Mouse (Mus musculus) liver, embryonic 11.5 days (tissue): ENCODE data around the gene Ebf1. TPM values are rescaled to one million over a fixed set of nuclear protein-coding genes. Genes with fewer than 3 reads are reported as not detected.

Experiments
- ATAC-seq: fragments of 200-750 bp; cut with Nextera tagmentation; replicated peaks from 2 replicates; pipeline ENCODE4 v1.8.0; 2017; ENCODE audit warnings: moderate number of reproducible peaks, mild to moderate bottlenecking, moderate TSS enrichment, moderate library complexity; ENCODE audit not compliant: low FRiP score
- DNase-seq: peaks from one replicate; pipeline ENCODE4 v3.0.0-alpha.2; 2017; ENCODE audit warnings: low spot score
- H3K27ac ChIP-seq: fragments of 300-500 bp; sonication (generic); 2 replicates; pipeline ENCODE4 v1.5.1; 2014; ENCODE audit warnings: mild to moderate bottlenecking, low read depth, low read length, control low read depth
- H3K27me3 ChIP-seq: fragments of 300-500 bp; sonication (generic); replicated peaks from 2 replicates; pipeline ENCODE4 v1.6.1; 2014; ENCODE audit warnings: low read length, mixed read lengths; ENCODE audit not compliant: control insufficient read depth, insufficient read depth
- H3K36me3 ChIP-seq: fragments of 300-500 bp; sonication (generic); 2 replicates; pipeline ENCODE4 v1.6.1; 2014; ENCODE audit warnings: mild to moderate bottlenecking, low read length, moderate library complexity, mixed read lengths; ENCODE audit not compliant: control insufficient read depth, insufficient read depth
- H3K4me1 ChIP-seq: fragments of 300-500 bp; sonication (generic); replicated peaks from 2 replicates; pipeline ENCODE4 v1.6.1; 2014; ENCODE audit warnings: low read length, mixed read lengths; ENCODE audit not compliant: control insufficient read depth, insufficient read depth
- H3K4me2 ChIP-seq: fragments of 300-500 bp; sonication (generic); 2 replicates; pipeline ENCODE4 v1.6.1; 2014; ENCODE audit warnings: mild to moderate bottlenecking, control low read depth, moderate library complexity
- H3K4me3 ChIP-seq: fragments of 300-500 bp; sonication (generic); 2 replicates; pipeline ENCODE4 v1.5.1; 2014; ENCODE audit warnings: low read depth, low read length, control low read depth
- H3K9ac ChIP-seq: fragments of 300-500 bp; sonication (generic); 2 replicates; pipeline ENCODE4 v1.6.1; 2014; ENCODE audit warnings: low read depth, low read length, control low read depth
- H3K9me3 ChIP-seq: fragments of 300-500 bp; sonication (generic); 2 replicates; pipeline ENCODE4 v1.6.1; 2016; ENCODE audit warnings: low read length, inconsistent platforms, mixed read lengths; ENCODE audit not compliant: control insufficient read depth
- WGBS: fragments of 180-500 bp; shearing (Covaris S2); extraction: QIAGEN DNeasy Blood & Tissue Kit; methylation state at CpG from one replicate; pipeline ENCODE4 v1.1.7; 2014; 5-methylcytosine and 5-hydroxymethylcytosine counted together
- polyA plus RNA-seq: library from polyadenylated mRNA; unstranded; fragments of >200 nt; fragmentation: Nextera tagmentation; extraction: Ambion mirVana; gene quantifications from 2 replicates; pipeline ENCODE4 v1.2.1, GENCODE M21; 2014

Gene Ebf1
- polyA plus RNA-seq, 1 experiment from 2014 or later, result 0.99 TPM

DNA sequence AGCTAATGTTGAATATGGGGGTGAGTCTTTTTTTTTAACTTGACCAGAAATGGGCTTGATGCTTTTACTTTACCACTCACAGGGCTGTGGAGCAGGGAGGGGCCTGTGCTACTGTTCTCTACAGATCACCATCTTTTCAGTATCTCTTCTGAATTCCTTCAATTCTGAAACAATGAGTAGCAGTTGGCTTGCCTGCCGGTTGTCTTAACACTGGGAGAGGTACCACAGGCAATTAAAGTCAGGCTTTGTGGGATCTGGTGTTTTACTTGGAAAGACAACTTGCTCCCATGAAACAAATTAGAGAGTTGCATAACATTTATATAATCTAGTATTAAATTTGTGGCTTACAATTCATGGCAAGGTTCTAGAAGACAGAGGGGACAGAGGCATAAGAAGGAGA is 294.6 kb downstream of the Ebf1 start:
- WGBS, result 50% methylated on average over 1 of the region's 1 CpGs

DNA sequence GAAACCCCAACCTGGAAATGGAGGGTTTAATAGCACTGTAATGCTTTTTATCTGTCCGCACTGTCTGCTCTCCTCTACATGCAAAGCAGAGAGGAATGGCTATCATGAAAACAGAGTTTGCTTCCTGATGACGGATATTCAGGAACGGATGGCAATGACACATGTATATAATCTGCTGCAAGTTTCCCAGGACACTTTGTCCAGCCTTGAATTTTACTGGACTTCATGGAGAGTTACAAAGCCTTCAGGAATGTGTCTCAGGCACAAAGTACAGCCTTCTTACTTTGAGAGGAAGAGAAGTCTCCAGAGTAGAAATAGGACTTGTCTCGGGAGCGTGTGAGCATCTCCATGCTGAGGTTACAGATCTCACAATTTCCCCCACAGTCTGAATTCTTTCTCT is 296.7 kb downstream of the Ebf1 start:
- H3K9me3 ChIP-seq, result no peaks in the 10 kb centered on the region
- H3K36me3 ChIP-seq, result no peaks in the 10 kb centered on the region
- no peak for DNase-seq
- no peak overlapping the region for H3K27ac ChIP-seq
- 78% methylated on average over 5 of the region's 5 CpGs for whole genome bisulfite sequencing
- no peaks in the 10 kb centered on the region for H3K4me1 ChIP-seq
- H3K4me3 ChIP-seq, result no peak overlapping the region
- ATAC-seq, result no peak
- no peak overlapping the region for H3K9ac ChIP-seq
- H3K4me2 ChIP-seq, result no peak overlapping the region
- no peaks in the 10 kb centered on the region for H3K27me3 ChIP-seq

More for the DNA sequence above, 294.6 kb downstream of the Ebf1 start:
- Histone ChIP-seq H3K27me3 (no peaks in the 10 kb centered on the region), H3K4me3 (no peak overlapping the region), H3K9me3 (no peaks in the 10 kb centered on the region), H3K9ac (no peak overlapping the region), H3K4me1 (no peaks in the 10 kb centered on the region), H3K27ac (no peak overlapping the region), H3K4me2 (no peak overlapping the region), H3K36me3 (no peaks in the 10 kb centered on the region)
- ATAC-seq (no peak), DNase-seq (no peak)

DNA sequence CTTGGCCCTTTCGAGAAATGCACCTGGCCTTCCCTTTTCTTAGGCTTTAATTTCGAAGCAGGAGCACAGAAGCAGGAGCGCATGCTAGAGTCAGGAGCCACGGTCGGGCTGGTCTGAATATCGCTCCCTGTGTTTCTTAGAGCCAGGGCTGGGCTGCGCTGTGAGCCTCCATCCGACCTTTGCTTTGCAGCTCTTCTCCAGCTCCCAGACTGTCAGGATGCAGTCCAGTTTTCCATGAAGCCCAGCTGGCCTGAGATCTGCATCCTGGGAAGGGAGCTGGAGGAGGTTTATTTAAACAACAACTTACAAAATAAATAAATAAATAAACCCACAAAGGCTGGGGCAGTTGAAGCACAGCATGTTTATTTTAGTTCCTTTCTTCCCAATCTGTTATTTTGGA is 299.9 kb downstream of the Ebf1 start:
- H3K36me3 ChIP-seq, result no peaks in the 10 kb centered on the region
- H3K9me3 ChIP-seq, result no peaks in the 10 kb centered on the region
- H3K27me3 ChIP-seq, result no peaks in the 10 kb centered on the region
- H3K4me2 ChIP-seq, result no peak overlapping the region
- no peak for DNase-seq
- no peak overlapping the region for H3K27ac ChIP-seq
- no peak for ATAC-seq
- no peaks in the 10 kb centered on the region for H3K4me1 ChIP-seq
- no peak overlapping the region for H3K4me3 ChIP-seq
- WGBS, result 67% methylated on average over 8 of the region's 8 CpGs
- no peak overlapping the region for H3K9ac ChIP-seq

DNA sequence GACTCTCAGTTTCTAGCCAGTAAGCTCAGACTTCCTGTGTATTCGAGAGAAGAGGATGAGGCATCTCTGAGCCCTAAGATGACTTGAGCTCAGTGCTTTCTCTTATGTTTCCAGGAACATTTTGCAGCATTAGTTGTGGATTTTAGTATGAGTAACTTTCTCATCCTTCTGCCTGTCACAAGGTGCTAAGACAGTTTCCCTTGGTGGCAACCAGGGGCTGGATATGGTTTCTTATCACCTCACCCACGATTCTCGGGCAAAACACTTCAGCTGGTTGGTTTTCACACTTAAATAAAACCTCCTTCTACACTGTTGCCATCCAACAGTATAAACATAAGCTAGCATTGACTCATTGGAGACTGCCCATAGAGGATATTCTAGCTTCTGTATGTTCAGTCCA is 306.0 kb downstream of the Ebf1 start:
- Histone ChIP-seq H3K4me1 (no peaks in the 10 kb centered on the region), H3K9ac (no peak overlapping the region), H3K27me3 (no peaks in the 10 kb centered on the region), H3K27ac (no peak overlapping the region), H3K36me3 (no peaks in the 10 kb centered on the region), H3K4me2 (no peak overlapping the region), H3K4me3 (no peak overlapping the region), H3K9me3 (no peaks in the 10 kb centered on the region)
- ATAC-seq (no peak), DNase-seq (no peak)
- WGBS, result 58% methylated on average over 3 of the region's 3 CpGs

DNA sequence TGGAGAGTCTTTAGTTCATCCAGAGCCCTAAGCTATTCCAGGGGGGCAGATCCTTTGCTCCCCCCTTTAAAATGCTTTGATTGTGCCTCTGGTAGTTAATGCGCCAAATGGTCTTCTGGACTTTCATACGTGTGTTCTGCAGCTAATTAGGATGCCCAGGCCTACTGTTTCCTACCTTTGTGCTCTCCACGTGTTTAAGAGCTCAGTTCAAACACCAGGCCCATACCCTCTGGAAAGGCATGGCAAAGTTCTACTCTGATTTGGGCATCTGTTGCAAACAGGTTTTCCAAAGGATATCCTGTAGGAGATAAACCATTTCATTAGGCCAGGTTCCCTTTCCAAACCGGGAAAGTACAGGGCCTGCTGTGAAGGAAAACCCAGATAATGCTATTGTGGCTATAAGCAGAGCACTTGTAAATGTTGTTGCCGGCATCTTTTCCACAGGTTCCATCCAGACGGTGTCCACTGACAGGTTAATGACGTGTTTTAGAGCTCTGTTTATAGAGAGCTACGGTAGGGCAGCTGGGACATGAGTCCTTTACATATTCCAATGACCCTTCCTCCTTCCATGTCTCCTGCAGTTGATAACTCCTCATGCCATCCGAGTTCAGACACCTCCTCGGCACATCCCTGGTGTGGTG is 306.9 kb downstream of the Ebf1 start:
- H3K4me2 ChIP-seq, result no peak overlapping the region
- 68% methylated on average over 10 of the region's 10 CpGs for whole genome bisulfite sequencing
- no peaks in the 10 kb centered on the region for H3K36me3 ChIP-seq
- DNase-seq (no peak), ATAC-seq (no peak)
- H3K4me1 ChIP-seq, result no peaks in the 10 kb centered on the region
- no peaks in the 10 kb centered on the region for H3K9me3 ChIP-seq
- no peaks in the 10 kb centered on the region for H3K27me3 ChIP-seq
- no peak overlapping the region for H3K9ac ChIP-seq
- H3K4me3 ChIP-seq, result no peak overlapping the region
- H3K27ac ChIP-seq, result no peak overlapping the region

DNA sequence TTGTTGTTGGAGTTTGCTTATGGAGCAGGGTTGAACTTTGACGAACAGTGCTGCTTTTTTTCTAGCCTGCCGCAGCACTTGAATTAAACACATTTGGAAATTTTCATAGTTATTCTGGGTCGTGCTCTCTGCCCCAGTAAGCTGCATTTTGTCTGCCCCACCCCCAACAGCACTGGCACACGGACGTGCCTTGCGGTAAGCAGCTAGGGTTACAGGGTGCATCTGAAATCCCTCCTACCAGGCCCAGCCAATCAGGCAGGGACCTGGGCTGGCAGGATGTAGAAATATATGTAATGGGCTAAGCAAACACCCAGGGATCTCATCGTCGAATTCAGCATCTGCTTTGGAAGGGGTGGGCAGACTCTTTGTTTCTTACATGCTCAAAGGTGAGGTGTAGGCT is 307.8 kb downstream of the Ebf1 start:
- no peaks in the 10 kb centered on the region for H3K4me1 ChIP-seq
- DNase-seq, result no peak
- no peak overlapping the region for H3K9ac ChIP-seq
- H3K27ac ChIP-seq, result no peak overlapping the region
- H3K9me3 ChIP-seq, result no peaks in the 10 kb centered on the region
- WGBS, result 49% methylated on average over 8 of the region's 8 CpGs
- H3K4me3 ChIP-seq, result no peak overlapping the region
- no peak for ATAC-seq
- H3K27me3 ChIP-seq, result no peaks in the 10 kb centered on the region
- no peaks in the 10 kb centered on the region for H3K36me3 ChIP-seq
- no peak overlapping the region for H3K4me2 ChIP-seq

DNA sequence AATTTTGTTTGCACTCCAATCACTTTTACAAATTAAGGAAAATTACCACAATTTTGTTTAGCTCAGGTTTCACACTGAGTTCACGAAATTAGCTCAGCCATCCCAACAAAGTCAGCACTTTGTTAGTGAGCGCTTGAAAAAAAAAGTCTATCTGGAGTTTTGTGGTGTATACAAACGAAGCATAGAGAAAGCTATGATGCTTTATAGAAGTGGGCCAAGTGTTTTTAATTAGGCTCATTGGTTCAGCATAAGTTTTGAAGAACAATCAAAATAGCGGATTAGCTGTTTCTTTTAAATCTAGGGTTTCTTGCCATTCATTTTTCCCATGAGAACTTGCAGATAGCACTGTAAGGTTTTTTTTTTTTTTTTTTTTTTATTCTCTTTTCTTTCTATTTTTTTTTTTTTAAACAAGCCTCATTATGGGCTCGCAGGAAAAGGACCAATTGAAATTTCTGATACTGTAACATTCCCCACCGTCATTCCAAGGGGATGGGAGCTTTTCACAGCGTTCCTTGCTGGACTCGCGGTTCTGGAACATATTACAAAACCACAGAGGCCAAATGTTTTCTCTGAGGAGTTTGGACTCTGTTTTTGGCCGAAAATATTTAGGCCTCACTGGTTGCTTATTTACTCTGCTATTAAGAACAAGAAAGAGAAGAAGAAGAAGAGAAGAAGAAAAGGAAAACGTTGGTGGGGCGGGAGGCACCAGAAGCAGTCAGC is 308.8 kb downstream of the Ebf1 start:
- ATAC-seq (no peak), DNase-seq (no peak)

DNA sequence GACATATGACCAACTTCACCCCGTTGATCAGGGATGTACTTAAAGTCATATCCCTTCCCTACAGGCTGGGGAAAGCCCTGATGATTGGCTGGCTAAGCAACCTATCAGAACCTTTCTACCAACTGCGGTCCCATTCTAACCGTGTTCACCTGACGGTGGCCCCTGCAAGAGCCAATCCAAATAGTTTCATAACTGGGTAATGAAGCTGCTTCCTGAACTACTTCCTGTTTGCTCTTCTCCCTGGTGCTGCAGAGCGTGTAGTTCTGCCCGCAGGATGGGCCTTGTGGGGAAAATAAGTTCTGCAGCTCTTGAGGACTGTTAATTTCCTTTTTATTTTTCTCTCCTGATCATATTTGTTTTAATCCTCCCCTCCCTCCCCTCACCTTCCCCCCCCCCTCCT is 311.3 kb downstream of the Ebf1 start:
- Histone ChIP-seq H3K36me3 (no peaks in the 10 kb centered on the region), H3K9me3 (no peaks in the 10 kb centered on the region), H3K4me2 (no peak overlapping the region), H3K4me3 (no peak overlapping the region), H3K27me3 (no peaks in the 10 kb centered on the region), H3K9ac (no peak overlapping the region), H3K27ac (no peak overlapping the region), H3K4me1 (no peaks in the 10 kb centered on the region)
- WGBS, result 75% methylated on average over 6 of the region's 6 CpGs
- ATAC-seq (no peak), DNase-seq (no peak)

More for the DNA sequence above, 308.8 kb downstream of the Ebf1 start:
- Histone ChIP-seq H3K27me3 (no peaks in the 10 kb centered on the region), H3K9me3 (no peaks in the 10 kb centered on the region), H3K4me2 (no peak overlapping the region), H3K36me3 (no peaks in the 10 kb centered on the region), H3K4me3 (no peak overlapping the region), H3K4me1 (no peaks in the 10 kb centered on the region), H3K9ac (no peak overlapping the region), H3K27ac (no peak overlapping the region)
- WGBS, result 86% methylated on average over 12 of the region's 12 CpGs

DNA sequence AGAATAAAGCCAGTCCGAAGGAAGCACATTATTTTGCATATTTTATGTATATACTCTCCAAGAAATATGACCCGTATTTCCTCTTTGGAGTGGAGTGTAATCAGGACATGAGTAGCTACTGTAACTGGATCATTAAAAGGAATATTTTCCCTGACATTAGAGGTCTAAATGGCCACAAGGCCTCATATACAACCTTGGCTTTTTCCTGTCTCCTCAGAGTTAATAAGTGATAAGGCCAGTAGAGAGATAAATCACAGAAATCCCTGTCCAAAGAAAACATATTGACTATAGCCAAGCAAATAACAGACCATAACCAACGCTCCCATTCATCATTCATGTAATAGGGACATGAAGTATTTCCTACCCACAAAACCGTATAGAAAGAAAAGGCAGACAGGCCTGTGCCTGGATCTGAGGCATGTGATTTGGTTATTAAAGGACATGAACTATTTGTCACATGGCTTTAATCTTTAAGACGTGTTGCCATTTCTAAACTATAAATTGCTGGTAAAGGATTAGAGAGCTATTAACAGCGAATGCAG is 315.9 kb downstream of the Ebf1 start:
- WGBS, result 75% methylated on average over 6 of the region's 6 CpGs
- no peak for ATAC-seq
- H3K4me1 ChIP-seq, result no peaks in the 10 kb centered on the region

More for the DNA sequence above, 315.9 kb downstream of the Ebf1 start:
- Histone ChIP-seq H3K27me3 (no peaks in the 10 kb centered on the region), H3K4me3 (no peak overlapping the region), H3K4me2 (no peak overlapping the region), H3K9me3 (no peaks in the 10 kb centered on the region), H3K27ac (no peak overlapping the region), H3K36me3 (no peaks in the 10 kb centered on the region), H3K9ac (no peak overlapping the region)
- no peak for DNase-seq
